Mouse (Mus musculus): ENCODE data around the gene Hsp90ab1. TPM values are rescaled to one million over a fixed set of nuclear protein-coding genes. Genes with fewer than 3 reads are reported as not detected.

Gene Hsp90ab1
- total and polyA plus RNA-seq, 3 experiments = 464 to 1,319 (median 1,183) TPM

- H3K27me3 ChIP-seq (ENCODE audit: control insufficient read depth, insufficient read depth, low read length) = peaks cover 6% of the 10 kb centered on the region; the same call in 1 of the 2 replicates
- DNase-seq = no peak
These were observed 40.2 kb downstream of the Hsp90ab1 start for GRCm38 (mm10) chr17:45532896-45533295.

GRCm38 (mm10) chr17:45530346-45530782 is 42.7 kb downstream of the Hsp90ab1 start:
- TF ChIP-seq EP300 (IDR thresholded peaks at IDR 0.05; ENCODE audit: insufficient read depth, low read depth, low read length) (no peak), POLR2A (IDR thresholded peaks at IDR 0.05; ENCODE audit: insufficient read depth, low read depth, low read length) (no peak), CTCF (IDR thresholded peaks at IDR 0.05) (no peak)
- H3K27ac ChIP-seq = no peak overlapping the region
- H3K36me3 ChIP-seq (ENCODE audit: control insufficient read depth, insufficient read depth, low read length) = no peaks in the 10 kb centered on the region
- 45% methylated on average over 13 of the region's 13 CpGs for WGBS
- intact Hi-C loops (cut with DNase I) = no loop called here
- no peaks in the 10 kb centered on the region for H3K79me2 ChIP-seq (replicated peaks; ENCODE audit: control insufficient read depth, insufficient read depth, low read length)
- H3K9ac ChIP-seq (ENCODE audit: low read depth, low read length) = no peak overlapping the region
- H3K4me3 ChIP-seq = no peak overlapping the region
- DNase-seq = no peak
- no peaks in the 10 kb centered on the region for H3K4me1 ChIP-seq (ENCODE audit: control insufficient read depth, insufficient read depth, low read length)
- peaks cover 5% of the 10 kb centered on the region; the same call in 1 of the 2 replicates for H3K27me3 ChIP-seq (ENCODE audit: control insufficient read depth, insufficient read depth, low read length)

More at GRCm38 (mm10) chr17:45532896-45533295, 40.2 kb downstream of the Hsp90ab1 start:
- TF ChIP-seq CTCF (IDR thresholded peaks at IDR 0.05) (no peak), EP300 (IDR thresholded peaks at IDR 0.05; ENCODE audit: insufficient read depth, low read depth, low read length) (no peak), POLR2A (IDR thresholded peaks at IDR 0.05; ENCODE audit: insufficient read depth, low read depth, low read length) (no peak)
- Histone ChIP-seq H3K4me3 (no peak overlapping the region), H3K36me3 (ENCODE audit: control insufficient read depth, insufficient read depth, low read length) (no peaks in the 10 kb centered on the region), H3K9ac (ENCODE audit: low read depth, low read length) (no peak overlapping the region), H3K4me1 (ENCODE audit: control insufficient read depth, insufficient read depth, low read length) (no peaks in the 10 kb centered on the region), H3K79me2 (replicated peaks; ENCODE audit: control insufficient read depth, insufficient read depth, low read length) (no peaks in the 10 kb centered on the region), H3K27ac (no peak overlapping the region)
- intact Hi-C loops (cut with DNase I) = no loop called here
- 40% methylated on average over 15 of the region's 15 CpGs for WGBS

GRCm38 (mm10) chr17:45526571-45526970 is 46.5 kb downstream of the Hsp90ab1 start:
- H3K79me2 ChIP-seq (replicated peaks; ENCODE audit: control insufficient read depth, insufficient read depth, low read length) = no peaks in the 10 kb centered on the region
- WGBS = 22% methylated on average over 5 of the region's 5 CpGs
- no peak overlapping the region for H3K9ac ChIP-seq (ENCODE audit: low read depth, low read length)
- no peaks in the 10 kb centered on the region for H3K36me3 ChIP-seq (ENCODE audit: control insufficient read depth, insufficient read depth, low read length)
- H3K27ac ChIP-seq = no peak overlapping the region
- no peak overlapping the region for H3K4me3 ChIP-seq
- no peaks in the 10 kb centered on the region for H3K4me1 ChIP-seq (ENCODE audit: control insufficient read depth, insufficient read depth, low read length)
- TF ChIP-seq EP300 (IDR thresholded peaks at IDR 0.05; ENCODE audit: insufficient read depth, low read depth, low read length) (no peak), CTCF (IDR thresholded peaks at IDR 0.05) (no peak), POLR2A (IDR thresholded peaks at IDR 0.05; ENCODE audit: insufficient read depth, low read depth, low read length) (no peak)
- intact Hi-C loops (cut with DNase I) = no loop called here
- H3K27me3 ChIP-seq (ENCODE audit: control insufficient read depth, insufficient read depth, low read length) = peaks cover 5% of the 10 kb centered on the region; the same call in 1 of the 2 replicates
- no peak for DNase-seq

- no peak for DNase-seq
- Histone ChIP-seq H3K4me3 (no peak overlapping the region), H3K4me1 (ENCODE audit: control insufficient read depth, insufficient read depth, low read length) (no peaks in the 10 kb centered on the region), H3K27ac (no peak overlapping the region), H3K27me3 (ENCODE audit: control insufficient read depth, insufficient read depth, low read length) (peaks cover 2% of the 10 kb centered on the region; the same call in 1 of the 2 replicates), H3K9ac (ENCODE audit: low read depth, low read length) (no peak overlapping the region), H3K36me3 (ENCODE audit: control insufficient read depth, insufficient read depth, low read length) (no peaks in the 10 kb centered on the region), H3K79me2 (replicated peaks; ENCODE audit: control insufficient read depth, insufficient read depth, low read length) (no peaks in the 10 kb centered on the region)
- intact Hi-C loops (cut with DNase I) = no loop called here
- TF ChIP-seq POLR2A (IDR thresholded peaks at IDR 0.05; ENCODE audit: insufficient read depth, low read depth, low read length) = no peak
- no peak for TF ChIP-seq CTCF (IDR thresholded peaks at IDR 0.05)
- no peak for TF ChIP-seq EP300 (IDR thresholded peaks at IDR 0.05; ENCODE audit: insufficient read depth, low read depth, low read length)
- 85% methylated on average over 4 of the region's 4 CpGs for WGBS
These were observed 48.1 kb downstream of the Hsp90ab1 start for GRCm38 (mm10) chr17:45524961-45525360.

- TF ChIP-seq POLR2A (IDR thresholded peaks at IDR 0.05; ENCODE audit: insufficient read depth, low read depth, low read length) = no peak
- no peak for TF ChIP-seq CTCF (IDR thresholded peaks at IDR 0.05)
- no peak for TF ChIP-seq EP300 (IDR thresholded peaks at IDR 0.05; ENCODE audit: insufficient read depth, low read depth, low read length)
- H3K27me3 ChIP-seq (ENCODE audit: control insufficient read depth, insufficient read depth, low read length) = no peaks in the 10 kb centered on the region
- H3K79me2 ChIP-seq (replicated peaks; ENCODE audit: control insufficient read depth, insufficient read depth, low read length) = no peaks in the 10 kb centered on the region
- no peaks in the 10 kb centered on the region for H3K36me3 ChIP-seq (ENCODE audit: control insufficient read depth, insufficient read depth, low read length)
- H3K9ac ChIP-seq (ENCODE audit: low read depth, low read length) = no peak within 1 kb of the TSS
- H3K4me1 ChIP-seq (ENCODE audit: control insufficient read depth, insufficient read depth, low read length) = no peaks in the 10 kb centered on the region
- H3K4me3 ChIP-seq = no peak within 1 kb of the TSS
- WGBS = 2% methylated on average over 21 of the region's 21 CpGs
- no peak within 1 kb of the TSS for H3K27ac ChIP-seq
- intact Hi-C loops (cut with DNase I) = no loop called here
- no peak for DNase-seq
These were observed 49.8 kb downstream of the Hsp90ab1 start, which contains the start of gene Tcte1 for GRCm38 (mm10) chr17:45523263-45523662. Gene Tcte1, plus strand, starts transcription at chr17:45523434.

GRCm38 (mm10) chr17:45520136-45520535 is 52.9 kb downstream of the Hsp90ab1 start:
- DNase-seq = no peak
- H3K27ac ChIP-seq = no peak overlapping the region
- intact Hi-C loops (cut with DNase I) = no loop called here
- TF ChIP-seq POLR2A (IDR thresholded peaks at IDR 0.05; ENCODE audit: insufficient read depth, low read depth, low read length) = no peak
- TF ChIP-seq EP300 (IDR thresholded peaks at IDR 0.05; ENCODE audit: insufficient read depth, low read depth, low read length) = no peak
- H3K4me1 ChIP-seq (ENCODE audit: control insufficient read depth, insufficient read depth, low read length) = no peaks in the 10 kb centered on the region
- H3K79me2 ChIP-seq (replicated peaks; ENCODE audit: control insufficient read depth, insufficient read depth, low read length) = no peaks in the 10 kb centered on the region
- H3K4me3 ChIP-seq = no peak overlapping the region
- 87% methylated on average over 11 of the region's 11 CpGs for WGBS
- no peak overlapping the region for H3K9ac ChIP-seq (ENCODE audit: low read depth, low read length)
- no peaks in the 10 kb centered on the region for H3K27me3 ChIP-seq (ENCODE audit: control insufficient read depth, insufficient read depth, low read length)
- H3K36me3 ChIP-seq (ENCODE audit: control insufficient read depth, insufficient read depth, low read length) = no peaks in the 10 kb centered on the region
